Mouse (Mus musculus) midbrain, embryonic 15.5 days (tissue): ENCODE results near the gene Ankrd39. TPM values are rescaled to one million over a fixed set of nuclear protein-coding genes. Genes with fewer than 3 reads are reported as not detected.

ENCODE experiments used
- ATAC-seq: fragments of 200-750 bp; cut with Nextera tagmentation; replicated peaks from 2 replicates; pipeline ENCODE4 v1.8.0; 2017; ENCODE audit warnings: moderate TSS enrichment
- H3K27ac ChIP-seq: fragments of 300-500 bp; sonication (generic); 2 replicates; pipeline ENCODE4 v1.5.1; 2015; ENCODE audit warnings: mild to moderate bottlenecking, inconsistent platforms
- H3K27me3 ChIP-seq: fragments of 300-500 bp; sonication (generic); replicated peaks from 2 replicates; pipeline ENCODE4 v1.6.1; 2015; ENCODE audit warnings: inconsistent platforms
- H3K36me3 ChIP-seq: fragments of 300-500 bp; sonication (generic); replicated peaks from 2 replicates; pipeline ENCODE4 v1.6.1; 2015; ENCODE audit warnings: inconsistent platforms
- H3K4me1 ChIP-seq: fragments of 300-500 bp; sonication (generic); 2 replicates; pipeline ENCODE4 v1.6.1; 2015; ENCODE audit warnings: inconsistent platforms
- H3K4me2 ChIP-seq: fragments of 300-500 bp; sonication (generic); 2 replicates; pipeline ENCODE4 v1.6.1; 2015; ENCODE audit warnings: inconsistent platforms, mild to moderate bottlenecking, moderate library complexity
- H3K4me3 ChIP-seq: fragments of 300-500 bp; sonication (generic); 2 replicates; pipeline ENCODE4 v1.5.1; 2015; ENCODE audit warnings: mild to moderate bottlenecking, inconsistent platforms
- H3K9ac ChIP-seq: fragments of 300-500 bp; sonication (generic); 2 replicates; pipeline ENCODE4 v1.6.1; 2015; ENCODE audit warnings: mild to moderate bottlenecking, inconsistent platforms
- H3K9me3 ChIP-seq: fragments of 300-500 bp; sonication (generic); 2 replicates; pipeline ENCODE4 v1.6.1; 2016; ENCODE audit warnings: inconsistent platforms
- WGBS: fragments of 180-500 bp; shearing (Covaris S2); methylation state at CpG from one replicate; pipeline ENCODE4 v1.1.7; 2015; ENCODE audit warnings: mixed read lengths; 5-methylcytosine and 5-hydroxymethylcytosine counted together
- polyA plus RNA-seq: library from polyadenylated mRNA; unstranded; fragments of >200 nt; fragmentation: Nextera tagmentation; extraction: Ambion mirVana; gene quantifications from 2 replicates; pipeline ENCODE4 v1.2.1, GENCODE M21; 2015

Gene Ankrd39
- polyA plus RNA-seq, 1 experiment from 2014 or later = 32.5 TPM

DNA sequence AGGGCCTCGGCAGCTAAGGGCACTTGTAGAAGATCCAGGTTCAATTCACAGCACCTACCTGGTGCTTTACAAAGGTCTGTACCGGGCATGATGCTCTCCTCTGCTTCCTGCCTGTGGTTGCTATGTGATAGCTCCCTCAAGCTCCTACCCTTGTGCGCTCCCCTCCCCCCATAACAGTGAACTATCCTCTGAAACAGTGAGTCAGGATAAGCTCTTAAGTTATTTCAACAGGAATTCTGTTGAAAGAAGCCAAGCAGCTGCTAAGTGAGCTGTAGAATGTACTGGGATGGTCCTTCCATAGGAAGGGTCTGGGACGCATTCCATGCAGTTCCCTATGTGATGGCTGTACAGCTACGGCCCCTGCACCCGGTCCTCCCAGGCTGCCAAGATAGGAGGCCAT lies 13.7 kb downstream of the Ankrd39 start:
- WGBS = 82% methylated on average over 6 of the region's 6 CpGs
- Histone ChIP-seq H3K27me3 (no peaks in the 10 kb centered on the region), H3K9me3 (no peaks in the 10 kb centered on the region), H3K4me1 (no peaks in the 10 kb centered on the region), H3K36me3 (peaks cover 8% of the 10 kb centered on the region; the same call in 1 of the 2 replicates), H3K4me3 (no peak overlapping the region), H3K27ac (no peak overlapping the region), H3K4me2 (no peak overlapping the region), H3K9ac (no peak overlapping the region)
- no peak for ATAC-seq

DNA sequence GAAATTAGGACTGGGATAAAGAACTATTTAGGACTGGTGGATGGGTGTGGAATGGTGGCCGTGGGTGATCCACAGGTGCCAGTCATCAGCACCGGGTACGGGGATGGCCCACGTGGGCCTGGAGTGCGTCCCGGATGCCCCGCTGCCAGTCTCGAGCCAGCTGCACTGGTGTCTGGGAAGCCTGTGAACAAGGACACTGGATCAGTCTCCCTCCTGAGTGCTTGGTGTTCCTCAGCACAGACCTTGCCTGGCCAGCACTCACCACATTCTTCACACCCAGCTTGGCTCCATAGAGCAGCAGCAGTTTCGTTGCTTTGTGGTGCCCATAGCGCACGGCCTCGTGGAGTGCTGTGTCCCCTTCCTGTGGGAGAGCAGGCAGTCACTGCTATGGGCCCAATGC lies 15.8 kb downstream of the Ankrd39 start:
- H3K9ac ChIP-seq = no peak overlapping the region
- no peak overlapping the region for H3K27ac ChIP-seq
- no peak overlapping the region for H3K4me3 ChIP-seq
- H3K4me1 ChIP-seq = no peaks in the 10 kb centered on the region
- H3K27me3 ChIP-seq = no peaks in the 10 kb centered on the region
- peaks cover 8% of the 10 kb centered on the region; the same call in 1 of the 2 replicates for H3K36me3 ChIP-seq
- ATAC-seq = no peak
- WGBS = 91% methylated on average over 12 of the region's 12 CpGs
- no peaks in the 10 kb centered on the region for H3K9me3 ChIP-seq
- no peak overlapping the region for H3K4me2 ChIP-seq

DNA sequence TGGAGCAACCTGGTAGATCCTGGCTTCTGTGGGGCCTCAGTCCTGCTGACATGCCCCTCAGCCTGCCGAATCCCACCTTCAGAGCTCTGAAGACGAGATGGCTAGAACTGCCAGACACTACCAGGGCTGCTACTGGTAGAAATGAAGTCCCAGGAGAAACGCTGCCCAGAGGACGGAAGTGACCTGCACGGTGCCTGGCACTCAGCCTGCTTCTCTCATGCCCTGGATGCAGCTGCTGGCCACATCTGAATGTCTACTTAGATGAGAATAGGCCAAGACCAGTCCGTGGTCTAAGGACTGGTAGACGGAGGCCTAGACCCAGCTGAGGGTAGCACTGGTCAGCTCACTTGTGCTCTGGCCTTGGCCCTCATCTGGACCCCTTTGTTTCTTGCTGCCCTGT lies 16.3 kb downstream of the Ankrd39 start:
- Histone ChIP-seq H3K27ac (no peak overlapping the region), H3K27me3 (no peaks in the 10 kb centered on the region), H3K4me2 (no peak overlapping the region), H3K9me3 (no peaks in the 10 kb centered on the region), H3K4me3 (no peak overlapping the region), H3K4me1 (no peaks in the 10 kb centered on the region), H3K9ac (no peak overlapping the region), H3K36me3 (peaks cover 11% of the 10 kb centered on the region; the same call in 1 of the 2 replicates)
- no peak for ATAC-seq
- 91% methylated on average over 7 of the region's 7 CpGs for WGBS

DNA sequence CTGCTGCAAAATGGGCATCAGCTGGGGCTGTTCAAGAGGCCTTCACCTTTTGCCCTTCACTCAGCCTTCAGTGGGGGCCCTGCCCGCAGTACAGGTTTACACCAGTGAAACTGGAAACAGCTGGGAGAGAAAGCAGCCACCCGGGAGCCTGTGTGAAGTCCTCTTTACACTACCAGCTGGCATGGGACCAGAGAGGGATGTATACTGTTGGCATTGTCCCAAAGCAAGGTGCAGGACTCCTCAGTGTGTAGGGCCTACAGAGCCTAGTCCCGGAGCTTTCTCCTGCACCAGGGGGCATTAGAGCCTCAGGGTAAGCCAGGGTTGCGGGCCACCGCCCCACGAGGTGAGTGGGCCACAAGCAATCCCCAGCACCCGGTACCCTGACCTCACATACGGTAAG lies 16.8 kb downstream of the Ankrd39 start:
- Histone ChIP-seq H3K4me1 (no peaks in the 10 kb centered on the region), H3K27me3 (no peaks in the 10 kb centered on the region), H3K9ac (no peak overlapping the region), H3K4me3 (no peak overlapping the region), H3K27ac (no peak overlapping the region), H3K4me2 (no peak overlapping the region), H3K36me3 (peaks cover 16% of the 10 kb centered on the region), H3K9me3 (no peaks in the 10 kb centered on the region)
- WGBS = 79% methylated on average over 8 of the region's 8 CpGs
- no peak for ATAC-seq

DNA sequence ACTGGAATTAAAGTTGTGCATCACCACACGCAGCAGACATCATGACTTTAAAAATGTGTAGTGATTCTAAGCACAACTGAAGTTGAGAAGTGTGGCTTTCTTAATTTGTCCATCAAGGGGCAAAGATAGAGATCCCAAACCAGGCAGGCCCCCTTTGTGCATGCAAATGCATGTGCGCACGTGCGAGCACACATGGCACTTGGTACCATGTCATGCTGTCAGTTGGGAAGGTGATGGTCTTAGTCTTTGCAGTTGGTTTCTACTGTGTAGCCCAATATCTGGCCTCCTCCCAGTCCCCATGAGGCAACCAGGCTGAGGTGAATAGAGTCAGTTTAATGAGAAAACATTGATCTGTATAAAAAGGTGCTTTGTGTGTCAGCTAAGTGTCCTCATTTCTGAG lies 17.4 kb downstream of the Ankrd39 start:
- no peak overlapping the region for H3K4me2 ChIP-seq
- WGBS = 92% methylated on average over 4 of the region's 4 CpGs
- no peaks in the 10 kb centered on the region for H3K9me3 ChIP-seq

DNA sequence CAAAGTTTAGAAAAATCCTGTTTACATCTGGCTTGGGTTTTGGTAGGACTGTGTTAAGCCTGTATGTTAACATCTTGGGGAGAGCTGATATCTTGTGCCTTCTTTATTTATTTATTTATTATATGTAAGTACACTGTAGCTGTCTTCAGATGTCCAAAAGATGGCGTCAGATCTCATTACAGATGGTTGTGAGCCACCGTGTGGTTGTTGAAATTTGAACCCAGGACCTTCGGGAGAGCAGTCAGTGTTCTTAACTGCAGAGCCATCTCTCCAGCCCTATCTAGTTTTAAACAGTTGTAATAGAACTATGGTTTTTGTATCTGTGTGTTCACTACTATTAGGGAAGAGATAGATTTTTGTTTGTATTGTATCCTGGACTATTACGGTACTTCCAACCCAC lies 18.0 kb downstream of the Ankrd39 start:
- ATAC-seq = no peak
- Histone ChIP-seq H3K4me3 (no peak overlapping the region), H3K9me3 (no peaks in the 10 kb centered on the region), H3K4me1 (no peaks in the 10 kb centered on the region), H3K27me3 (no peaks in the 10 kb centered on the region), H3K36me3 (peaks cover 24% of the 10 kb centered on the region), H3K27ac (no peak overlapping the region), H3K4me2 (no peak overlapping the region), H3K9ac (no peak overlapping the region)
- 94% methylated on average over 4 of the region's 4 CpGs for WGBS

More for the DNA sequence above, 17.4 kb downstream of the Ankrd39 start:
- Histone ChIP-seq H3K27ac (no peak overlapping the region), H3K9ac (no peak overlapping the region), H3K27me3 (no peaks in the 10 kb centered on the region), H3K36me3 (peaks cover 22% of the 10 kb centered on the region), H3K4me1 (no peaks in the 10 kb centered on the region), H3K4me3 (no peak overlapping the region)
- no peak for ATAC-seq

DNA sequence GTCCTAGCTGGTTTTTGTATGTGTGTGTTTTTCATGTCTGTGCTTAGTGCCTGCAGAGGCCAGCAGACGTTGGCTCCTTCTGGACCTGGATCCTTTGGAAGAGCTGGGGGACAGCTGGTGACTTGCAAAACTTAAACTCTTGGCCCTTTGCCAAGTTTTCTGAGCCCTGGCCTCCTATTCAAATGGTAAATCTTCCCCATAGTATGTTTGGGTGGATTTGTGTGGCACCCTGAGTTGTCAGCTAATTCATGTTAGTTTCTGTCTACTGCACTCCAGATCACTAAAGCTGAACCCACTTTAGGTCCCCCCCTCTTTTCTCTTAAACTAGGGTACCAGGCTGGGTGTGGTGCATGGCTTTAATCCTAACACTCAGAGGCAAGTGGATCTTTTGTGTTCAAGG lies 18.9 kb downstream of the Ankrd39 start:
- peak overlapping the region; percentile 65 for H3K27ac ChIP-seq

DNA sequence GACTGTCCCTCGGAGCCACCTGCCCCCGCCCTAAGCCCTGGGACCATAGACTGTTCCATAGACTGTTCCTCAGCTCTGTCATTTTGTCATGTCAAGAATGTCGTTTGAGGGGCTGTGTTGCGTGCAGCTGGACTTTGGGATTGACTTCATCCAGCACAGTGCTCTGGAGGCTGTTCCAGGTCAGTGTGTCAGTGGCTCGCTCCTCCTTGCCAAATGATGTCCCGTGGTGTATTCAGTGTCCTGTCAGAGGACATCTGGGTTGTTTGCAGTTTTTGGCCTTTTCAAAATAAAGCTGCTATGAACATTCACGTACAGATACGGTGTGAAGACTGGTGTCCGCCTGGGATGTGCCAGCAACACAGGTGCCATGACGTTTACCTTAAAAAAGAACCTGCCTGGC lies 20.3 kb downstream of the Ankrd39 start:
- no peak overlapping the region for H3K4me3 ChIP-seq
- H3K27me3 ChIP-seq = no peaks in the 10 kb centered on the region
- H3K4me1 ChIP-seq = peaks cover 8% of the 10 kb centered on the region; the same call in 1 of the 2 replicates
- 88% methylated on average over 10 of the region's 10 CpGs for WGBS
- no peak overlapping the region for H3K27ac ChIP-seq
- peaks cover 37% of the 10 kb centered on the region for H3K36me3 ChIP-seq
- H3K4me2 ChIP-seq = no peak overlapping the region
- no peaks in the 10 kb centered on the region for H3K9me3 ChIP-seq
- ATAC-seq = no peak
- H3K9ac ChIP-seq = no peak overlapping the region

More for the DNA sequence above, 18.9 kb downstream of the Ankrd39 start:
- Histone ChIP-seq H3K9ac (no peak overlapping the region), H3K36me3 (peaks cover 29% of the 10 kb centered on the region), H3K4me2 (no peak overlapping the region), H3K9me3 (no peaks in the 10 kb centered on the region), H3K4me1 (peaks cover 5% of the 10 kb centered on the region; the same call in 1 of the 2 replicates), H3K4me3 (no peak overlapping the region), H3K27me3 (no peaks in the 10 kb centered on the region)
- WGBS = 7% methylated on average over 1 of the region's 1 CpGs
- 0 out of 2 replicates have a peak, but pooled peaks have one; percentile 8 for ATAC-seq

DNA sequence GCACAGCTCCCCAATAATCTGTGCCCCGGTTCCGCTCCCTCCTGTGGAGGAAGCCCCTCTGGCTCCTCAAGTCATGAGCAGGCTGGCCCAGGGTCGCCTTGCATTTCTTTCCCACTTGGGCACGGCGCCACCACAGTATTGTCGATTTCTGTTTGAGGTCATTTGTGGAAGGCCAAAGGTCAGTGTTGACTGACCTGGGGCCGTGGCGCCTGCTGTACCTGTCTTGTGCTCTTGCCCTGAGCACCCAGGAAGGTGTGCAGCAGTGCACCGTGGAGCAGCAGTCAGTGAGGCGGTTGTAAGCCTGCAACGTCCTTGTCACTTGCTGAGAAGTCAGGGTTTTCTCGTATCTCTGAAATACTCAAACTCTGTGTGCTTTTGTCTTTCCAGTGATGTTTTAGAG lies 21.5 kb downstream of the Ankrd39 start:
- no peak overlapping the region for H3K9ac ChIP-seq
- no peaks in the 10 kb centered on the region for H3K9me3 ChIP-seq
- no peak overlapping the region for H3K27ac ChIP-seq
- no peak overlapping the region for H3K4me2 ChIP-seq
- no peak for ATAC-seq
- peaks cover 48% of the 10 kb centered on the region for H3K36me3 ChIP-seq
- no peak overlapping the region for H3K4me3 ChIP-seq
- H3K27me3 ChIP-seq = no peaks in the 10 kb centered on the region
- WGBS = 88% methylated on average over 12 of the region's 12 CpGs
- H3K4me1 ChIP-seq = peaks cover 8% of the 10 kb centered on the region; the same call in 1 of the 2 replicates

DNA sequence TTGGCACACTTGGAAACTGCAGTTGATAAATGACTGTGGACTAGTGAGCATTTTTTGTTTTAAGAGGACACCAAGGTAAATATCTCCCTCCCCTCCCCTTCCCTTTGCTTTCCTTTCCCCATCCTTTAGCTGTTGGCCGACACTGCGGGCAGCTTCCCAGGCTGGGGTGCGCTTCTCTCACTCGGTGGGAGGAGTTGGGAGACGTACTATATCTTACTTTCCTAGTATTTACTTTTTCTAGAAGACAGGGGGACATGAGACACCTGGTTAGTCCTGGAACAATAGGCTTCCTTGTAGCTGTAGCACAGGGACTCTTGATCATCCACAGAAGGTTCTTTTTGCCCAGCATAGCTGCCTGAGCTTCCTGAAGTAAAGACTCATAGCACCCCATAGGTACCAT lies 23.2 kb downstream of the Ankrd39 start:
- Histone ChIP-seq H3K4me2 (no peak overlapping the region), H3K4me1 (peaks cover 8% of the 10 kb centered on the region; the same call in 1 of the 2 replicates), H3K9ac (no peak overlapping the region), H3K27ac (no peak overlapping the region), H3K36me3 (peaks cover 55% of the 10 kb centered on the region), H3K9me3 (no peaks in the 10 kb centered on the region), H3K4me3 (no peak overlapping the region), H3K27me3 (no peaks in the 10 kb centered on the region)
- 93% methylated on average over 5 of the region's 5 CpGs for WGBS
- ATAC-seq = no peak

DNA sequence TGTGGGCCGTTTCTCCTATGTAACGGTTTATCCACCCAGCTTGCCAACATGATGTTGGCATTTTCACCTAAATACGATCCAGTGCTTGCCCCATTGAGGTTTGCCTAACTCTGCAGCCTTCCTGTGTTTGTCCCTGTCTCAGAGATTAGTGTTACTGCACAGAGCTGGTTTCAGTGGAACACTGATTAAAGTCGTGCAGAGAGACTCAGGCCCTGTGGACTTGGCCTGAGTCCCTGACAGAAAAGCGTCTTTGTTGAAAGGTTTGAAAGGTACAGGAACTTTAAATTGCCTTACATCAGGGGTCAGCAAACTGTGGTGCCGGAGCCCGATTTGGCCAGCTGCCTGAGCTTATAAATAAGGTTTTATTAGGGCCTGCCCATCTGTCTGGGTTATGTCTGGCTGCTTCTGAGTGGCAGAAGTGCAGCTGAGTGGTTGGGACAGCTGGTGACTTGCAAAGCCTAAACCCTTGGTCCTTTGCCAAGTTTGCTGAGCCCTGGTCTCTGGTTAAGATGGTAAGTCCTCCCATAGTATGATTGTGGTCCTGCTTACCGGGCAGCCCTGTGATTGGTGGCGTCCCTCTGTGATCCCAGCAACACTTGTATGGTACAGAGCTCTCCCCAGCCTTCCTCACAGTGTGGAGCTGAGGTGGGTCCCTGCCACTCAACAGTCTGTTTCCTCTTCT lies 23.8 kb downstream of the Ankrd39 start:
- Histone ChIP-seq H3K36me3 (peaks cover 55% of the 10 kb centered on the region), H3K9ac (no peak overlapping the region), H3K27ac (peak overlapping the region; percentile 61; the same call in 1 of the 2 replicates), H3K4me3 (no peak overlapping the region), H3K9me3 (no peaks in the 10 kb centered on the region), H3K27me3 (no peaks in the 10 kb centered on the region), H3K4me2 (no peak overlapping the region), H3K4me1 (peaks cover 8% of the 10 kb centered on the region; the same call in 1 of the 2 replicates)
- WGBS = 47% methylated on average over 9 of the region's 9 CpGs
- peak; percentile 46 for ATAC-seq

DNA sequence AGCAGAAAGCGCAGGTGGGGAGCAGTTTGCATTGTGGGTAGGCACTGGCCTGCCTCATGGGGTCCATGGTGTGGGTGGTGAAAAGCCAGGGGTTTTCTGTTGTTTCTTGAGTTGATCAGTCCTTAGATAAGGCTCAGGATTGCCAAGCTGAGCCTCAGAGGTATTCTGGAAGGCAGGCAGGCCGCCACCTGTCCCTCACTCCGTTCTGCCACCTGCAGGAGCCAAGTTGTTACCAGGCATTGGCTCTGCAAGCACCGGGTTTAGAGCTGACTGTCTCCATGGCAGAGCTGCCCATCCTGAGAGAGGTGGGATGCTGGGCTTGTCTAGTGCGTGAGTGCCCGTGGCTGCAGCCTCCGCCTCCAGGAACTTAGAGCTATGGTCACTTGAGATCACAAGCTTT lies 25.0 kb downstream of the Ankrd39 start:
- H3K4me1 ChIP-seq = peaks cover 17% of the 10 kb centered on the region; the same call in 1 of the 2 replicates
- no peak overlapping the region for H3K4me2 ChIP-seq
- H3K9me3 ChIP-seq = no peaks in the 10 kb centered on the region
- H3K36me3 ChIP-seq = peaks cover 54% of the 10 kb centered on the region
- H3K27me3 ChIP-seq = no peaks in the 10 kb centered on the region
- no peak for ATAC-seq
- H3K9ac ChIP-seq = no peak overlapping the region
- 92% methylated on average over 7 of the region's 7 CpGs for WGBS
- H3K27ac ChIP-seq = no peak overlapping the region
- H3K4me3 ChIP-seq = no peak overlapping the region

DNA sequence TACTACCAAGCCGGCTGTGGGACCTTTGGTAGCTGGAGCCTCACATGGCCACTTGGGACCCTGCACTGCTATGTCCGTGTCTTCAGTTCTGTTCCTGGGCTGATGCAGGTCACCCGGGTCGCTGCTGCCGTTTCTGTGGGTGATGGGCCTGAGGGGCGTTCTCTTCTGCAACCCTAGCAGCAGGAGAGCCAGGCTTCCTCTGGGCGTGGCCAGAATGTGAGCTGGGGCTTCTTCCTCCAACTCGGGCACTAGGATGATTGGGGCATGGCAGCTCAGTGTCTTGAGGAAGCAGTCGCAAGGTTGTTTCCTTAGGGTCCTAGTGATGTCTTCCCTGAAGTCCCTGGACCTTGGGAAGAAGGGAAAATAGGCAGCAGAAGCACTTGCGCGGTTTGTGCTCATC lies 27.6 kb downstream of the Ankrd39 start:
- Histone ChIP-seq H3K27ac (no peak overlapping the region), H3K4me1 (peaks cover 36% of the 10 kb centered on the region), H3K36me3 (peaks cover 31% of the 10 kb centered on the region), H3K27me3 (no peaks in the 10 kb centered on the region), H3K9ac (no peak overlapping the region), H3K9me3 (no peaks in the 10 kb centered on the region), H3K4me2 (no peak overlapping the region), H3K4me3 (no peak overlapping the region)
- WGBS = 85% methylated on average over 11 of the region's 11 CpGs
- ATAC-seq = no peak
